Mouse (Mus musculus): ENCODE data around the gene 1600014C10Rik.
A peak's percentile ranks its signal among the peaks of the same experiment; 100 is the strongest.

GRCm38 (mm10) chr7:38191571-38191970, 8.6 kb downstream of the 1600014C10Rik start:
- peak; percentile 32; the same call in 1 of the 2 replicates for TF ChIP-seq CTCF (IDR thresholded peaks at IDR 0.05; ENCODE audit: extremely low read depth, insufficient read length, insufficient replicate concordance, low read depth, low read length)
- no peak for TF ChIP-seq POLR2A (IDR thresholded peaks at IDR 0.05; ENCODE audit: low read depth, low read length)

Data from small intestine, adult 2 months (tissue).